Mouse (Mus musculus) stomach, embryonic 15.5 days (tissue): ENCODE measurements around the gene Gm11172. TPM values are rescaled to one million over a fixed set of nuclear protein-coding genes. Genes with fewer than 3 reads are reported as not detected.

Experiments
- ATAC-seq: fragments of 200-750 bp; cut with Nextera tagmentation; 2 replicates; pipeline ENCODE4 v1.8.0; 2017; ENCODE audit warnings: low read depth, moderate number of reproducible peaks, moderate TSS enrichment; ENCODE audit not compliant: insufficient read depth, low FRiP score
- H3K27ac ChIP-seq: fragments of 300-500 bp; sonication (generic); 2 replicates; pipeline ENCODE4 v1.5.1; 2015; ENCODE audit warnings: mild to moderate bottlenecking, inconsistent platforms
- H3K27me3 ChIP-seq: fragments of 300-500 bp; sonication (generic); replicated peaks from 2 replicates; pipeline ENCODE4 v1.6.1; 2015; ENCODE audit warnings: inconsistent platforms
- H3K36me3 ChIP-seq: fragments of 300-500 bp; sonication (generic); 2 replicates; pipeline ENCODE4 v1.6.1; 2015; ENCODE audit warnings: inconsistent platforms
- H3K4me1 ChIP-seq: fragments of 300-500 bp; sonication (generic); 2 replicates; pipeline ENCODE4 v1.6.1; 2015; ENCODE audit warnings: inconsistent platforms
- H3K4me2 ChIP-seq: fragments of 300-500 bp; sonication (generic); 2 replicates; pipeline ENCODE4 v1.6.1; 2015; ENCODE audit warnings: mild to moderate bottlenecking, inconsistent platforms
- H3K4me3 ChIP-seq: fragments of 300-500 bp; sonication (generic); replicated peaks from 2 replicates; pipeline ENCODE4 v1.5.1; 2015; ENCODE audit warnings: inconsistent platforms
- H3K9ac ChIP-seq: fragments of 300-500 bp; sonication (generic); 2 replicates; pipeline ENCODE4 v1.6.1; 2015; ENCODE audit warnings: inconsistent platforms
- H3K9me3 ChIP-seq: fragments of 300-500 bp; sonication (generic); 2 replicates; pipeline ENCODE4 v1.6.1; 2016; ENCODE audit warnings: inconsistent platforms
- WGBS: fragments of 180-500 bp; shearing (Covaris S2); methylation state at CpG from one replicate; pipeline ENCODE4 v1.1.7; 2015; 5-methylcytosine and 5-hydroxymethylcytosine counted together
- polyA plus RNA-seq: library from polyadenylated mRNA; unstranded; fragments of >200 nt; fragmentation: Nextera tagmentation; extraction: Ambion mirVana; gene quantifications from 2 replicates; pipeline ENCODE4 v1.2.1, GENCODE M21; 2015

Gene Gm11172
- polyA plus RNA-seq, 1 experiment from 2014 or later: not detected

DNA sequence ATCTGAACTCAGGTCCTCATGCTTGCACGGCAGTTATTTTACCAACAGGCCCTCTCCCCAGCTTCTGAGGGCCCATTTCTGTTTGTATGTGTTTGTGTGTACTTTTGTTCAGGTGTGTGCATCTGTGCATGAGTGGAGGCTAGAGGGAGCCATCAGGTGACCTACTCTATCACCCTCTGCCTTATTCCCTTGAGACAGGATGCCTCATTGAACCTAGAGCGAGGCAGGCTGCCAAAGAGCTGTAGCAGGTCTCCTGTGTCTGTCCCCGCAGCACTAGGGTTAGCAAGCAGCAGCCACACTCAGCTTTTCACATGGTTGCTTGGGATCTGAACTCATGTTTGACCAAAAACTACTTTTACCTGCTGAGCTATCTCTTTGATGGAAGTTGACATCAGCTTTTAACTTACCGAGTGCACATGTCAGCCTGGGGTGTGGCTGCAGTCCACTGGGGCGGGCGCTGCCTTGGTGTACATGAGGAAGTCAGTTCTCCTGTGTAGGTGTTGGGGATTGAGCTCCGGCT is 47.1 kb downstream of the Gm11172 start:
- H3K9me3 ChIP-seq: no peaks in the 10 kb centered on the region
- H3K9ac ChIP-seq: no peak overlapping the region
- no peak for ATAC-seq
- 83% methylated on average over 7 of the region's 7 CpGs for WGBS
- no peak overlapping the region for H3K27ac ChIP-seq
- no peaks in the 10 kb centered on the region for H3K27me3 ChIP-seq
- no peak overlapping the region for H3K4me2 ChIP-seq
- no peaks in the 10 kb centered on the region for H3K4me1 ChIP-seq
- H3K4me3 ChIP-seq: no peak overlapping the region
- H3K36me3 ChIP-seq: no peaks in the 10 kb centered on the region

DNA sequence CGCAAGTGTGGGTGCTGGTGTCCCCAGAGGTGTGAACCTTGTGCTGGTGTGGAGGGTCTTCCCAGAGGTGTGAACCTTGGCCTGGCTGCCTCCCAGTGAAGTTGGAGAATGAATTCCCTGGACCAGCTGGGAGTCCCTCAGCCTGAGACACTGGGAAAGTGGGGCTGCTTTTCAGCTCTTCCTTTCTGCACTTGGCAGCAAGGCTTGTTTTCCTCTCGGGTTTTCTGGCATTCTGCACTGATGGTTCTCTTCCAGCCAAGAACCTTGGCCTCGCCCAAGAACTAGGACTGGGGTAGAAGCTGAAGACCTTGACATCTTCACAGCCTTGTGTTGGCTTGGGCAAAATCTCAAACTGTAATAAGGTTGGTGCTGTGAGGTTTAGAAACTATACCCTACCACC is 48.7 kb downstream of the Gm11172 start:
- no peak overlapping the region for H3K27ac ChIP-seq
- no peak for ATAC-seq
- 64% methylated on average over 3 of the region's 3 CpGs for WGBS

More for the DNA sequence above, 48.7 kb downstream of the Gm11172 start:
- Histone ChIP-seq H3K36me3 (no peaks in the 10 kb centered on the region), H3K27me3 (no peaks in the 10 kb centered on the region), H3K4me2 (no peak overlapping the region), H3K4me1 (no peaks in the 10 kb centered on the region), H3K9me3 (no peaks in the 10 kb centered on the region), H3K4me3 (no peak overlapping the region), H3K9ac (no peak overlapping the region)

Other genes with a start within 250 kb of the Gm11172 start
- gene Socs1, start 27.4 kb upstream of the Gm11172 start, polyA plus RNA-seq: 9.0 and 10.2 TPM in 2 replicates
- not detected in 2 replicates for gene Tnp2, start 24.3 kb upstream of the Gm11172 start, polyA plus RNA-seq
- not detected in 2 replicates for gene Prm3, start 22.0 kb upstream of the Gm11172 start, polyA plus RNA-seq
- gene Prm2, start 16.8 kb upstream of the Gm11172 start, polyA plus RNA-seq: not detected in 2 replicates
- not detected in 2 replicates for gene Prm1, start 7.1 kb upstream of the Gm11172 start, polyA plus RNA-seq
- 3.4 and 3.7 TPM in 2 replicates for gene Rmi2, start 22.1 kb downstream of the Gm11172 start, polyA plus RNA-seq
- gene Snn, start 248.0 kb downstream of the Gm11172 start, polyA plus RNA-seq: 28.8 and 30.0 TPM in 2 replicates